8 mouse cellular contexts compared by ENCODE assay signal in the genomic region with DNA sequence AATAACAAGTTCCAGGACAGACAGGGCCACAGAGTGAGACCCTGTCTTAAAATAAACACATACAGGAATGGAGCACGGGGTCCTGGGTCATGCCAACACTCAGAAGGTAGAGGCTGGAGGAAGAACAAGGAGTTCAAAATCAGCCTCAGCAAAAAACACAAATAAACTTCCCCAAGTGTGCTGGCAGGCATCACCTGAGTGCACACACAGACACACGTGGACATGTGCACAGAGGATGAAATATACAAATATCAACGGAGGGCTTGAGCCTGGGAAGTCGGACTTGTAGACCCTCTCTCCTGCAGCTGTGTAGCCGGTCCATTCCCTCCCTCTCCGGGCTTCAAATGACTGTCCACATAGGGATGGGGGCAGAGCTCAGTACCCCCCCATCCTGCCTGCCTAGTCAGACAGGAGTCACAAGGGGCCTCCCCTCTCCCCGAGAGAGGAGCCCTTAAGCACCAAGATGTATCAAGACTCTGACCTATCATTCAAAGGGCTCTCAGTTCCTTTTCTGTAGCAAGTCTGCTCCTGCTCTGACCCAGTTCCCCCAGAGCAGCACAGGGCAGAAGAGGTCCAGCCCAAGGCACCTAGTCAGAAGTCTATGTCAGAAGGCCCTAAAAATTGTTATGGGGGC. TPM values are rescaled to one million over a fixed set of nuclear protein-coding genes. Genes with fewer than 3 reads are reported as not detected.
A peak's percentile ranks its signal among the peaks of the same experiment; 100 is the strongest.
DNase-seq lines count a peak whose midpoint lies in the region; ATAC-seq and TF ChIP-seq lines count a peak whose summit lies in the region.

No protein-coding gene starts in this region.

- H3K36me3 ChIP-seq in lung, embryonic 14.5 days (ENCODE audit: insufficient read depth) = peaks cover 5% of the 10 kb centered on the region
- H3K36me3 ChIP-seq in embryonic facial prominence, embryonic 12.5 days = peaks cover 3% of the 10 kb centered on the region
- H3K36me3 ChIP-seq in intestine, embryonic 14.5 days (ENCODE audit: control insufficient read depth, insufficient read depth, low read length) = peaks cover 4% of the 10 kb centered on the region; the same call in 1 of the 2 replicates
- H3K36me3 ChIP-seq in neural tube, embryonic 12.5 days = peaks cover under 1% of the 10 kb centered on the region

- peak overlapping the region; percentile 62 for H3K9ac ChIP-seq in lung, embryonic 14.5 days
- peak overlapping the region; percentile 62 for H3K9ac ChIP-seq in embryonic facial prominence, embryonic 12.5 days
- H3K9ac ChIP-seq in intestine, embryonic 14.5 days (ENCODE audit: low read length) = peak overlapping the region; percentile 44
- peak overlapping the region; percentile 70 for H3K9ac ChIP-seq in neural tube, embryonic 12.5 days

- peak overlapping the region; percentile 99 for H3K27ac ChIP-seq in lung, embryonic 14.5 days (ENCODE audit: low read depth)
- H3K27ac ChIP-seq in embryonic facial prominence, embryonic 12.5 days = peak overlapping the region; percentile 99
- H3K27ac ChIP-seq in intestine, embryonic 14.5 days (ENCODE audit: low read depth) = peak overlapping the region; percentile 93
- peak overlapping the region; percentile 96 for H3K27ac ChIP-seq in neural tube, embryonic 12.5 days

- no peaks in the 10 kb centered on the region for H3K27me3 ChIP-seq in lung, embryonic 14.5 days (ENCODE audit: insufficient read depth, low read length)
- no peaks in the 10 kb centered on the region for H3K27me3 ChIP-seq in embryonic facial prominence, embryonic 12.5 days
- H3K27me3 ChIP-seq in intestine, embryonic 14.5 days (replicated peaks; ENCODE audit: control insufficient read depth, insufficient read depth, low read length) = no peaks in the 10 kb centered on the region
- no peaks in the 10 kb centered on the region for H3K27me3 ChIP-seq in neural tube, embryonic 12.5 days (replicated peaks)

- peak; percentile 21 for DNase-seq in lung, embryonic 14.5 days
- DNase-seq in lung, postnatal 36 days = no peak
- DNase-seq in intestine, embryonic 14.5 days (ENCODE audit: low spot score) = no peak
- DNase-seq in frontal cortex, postnatal 36 days (ENCODE audit: low spot score in 2 of 2) = no peak
- DNase-seq in gastrocnemius, adult 8-10 months (ENCODE audit: low spot score in 2 of 2) = no peak
- no peak for DNase-seq in urinary bladder, postnatal 10 days (ENCODE audit: low spot score)

- H3K4me1 ChIP-seq in lung, embryonic 14.5 days (ENCODE audit: insufficient read depth) = peaks cover 42% of the 10 kb centered on the region
- peaks cover 67% of the 10 kb centered on the region for H3K4me1 ChIP-seq in embryonic facial prominence, embryonic 12.5 days
- H3K4me1 ChIP-seq in intestine, embryonic 14.5 days (replicated peaks; ENCODE audit: control insufficient read depth, insufficient read depth, low read length) = peaks cover 75% of the 10 kb centered on the region
- peaks cover 77% of the 10 kb centered on the region for H3K4me1 ChIP-seq in neural tube, embryonic 12.5 days

- no peak for ATAC-seq in lung, embryonic 14.5 days (ENCODE audit: insufficient read depth)
- ATAC-seq in embryonic facial prominence, embryonic 12.5 days (ENCODE audit: insufficient number of reproducible peaks, insufficient read depth, low FRiP score, low TSS enrichment) = 0 out of 2 replicates have a peak, but pooled peaks have one; percentile 0
- ATAC-seq in intestine, embryonic 14.5 days (replicated peaks; ENCODE audit: low FRiP score, low TSS enrichment, low read depth) = no peak
- no peak for ATAC-seq in neural tube, embryonic 12.5 days (ENCODE audit: low FRiP score, low read depth)

- 3% methylated on average over 7 of the region's 7 CpGs for WGBS in lung, embryonic 14.5 days
- whole genome bisulfite sequencing in embryonic facial prominence, embryonic 12.5 days = 11% methylated on average over 7 of the region's 7 CpGs
- WGBS in intestine, embryonic 14.5 days = 16% methylated on average over 7 of the region's 7 CpGs
- 22% methylated on average over 7 of the region's 7 CpGs for WGBS in neural tube, embryonic 12.5 days

- H3K4me2 ChIP-seq in lung, embryonic 14.5 days = peak overlapping the region; percentile 77
- peak overlapping the region; percentile 86 for H3K4me2 ChIP-seq in embryonic facial prominence, embryonic 12.5 days (replicated peaks)
- H3K4me2 ChIP-seq in intestine, embryonic 14.5 days (ENCODE audit: low read length) = peak overlapping the region; percentile 100
- H3K4me2 ChIP-seq in neural tube, embryonic 12.5 days (replicated peaks) = peak overlapping the region; percentile 92

- TF ChIP-seq CTCF in lung, embryonic 14.5 days (IDR thresholded peaks at IDR 0.05; ENCODE audit: low read depth) = no peak

- H3K4me3 ChIP-seq in lung, embryonic 14.5 days (ENCODE audit: low read depth, low read length) = peak overlapping the region; percentile 88
- peak overlapping the region; percentile 94 for H3K4me3 ChIP-seq in embryonic facial prominence, embryonic 12.5 days
- H3K4me3 ChIP-seq in intestine, embryonic 14.5 days (ENCODE audit: low read depth, low read length) = peak overlapping the region; percentile 25
- peak overlapping the region; percentile 32 for H3K4me3 ChIP-seq in neural tube, embryonic 12.5 days

- no peaks in the 10 kb centered on the region for H3K9me3 ChIP-seq in lung, embryonic 14.5 days (ENCODE audit: low read depth, low read length)
- no peaks in the 10 kb centered on the region for H3K9me3 ChIP-seq in embryonic facial prominence, embryonic 12.5 days
- no peaks in the 10 kb centered on the region for H3K9me3 ChIP-seq in intestine, embryonic 14.5 days (ENCODE audit: control insufficient read depth, low read length)
- no peaks in the 10 kb centered on the region for H3K9me3 ChIP-seq in neural tube, embryonic 12.5 days

RNA-seq across cellular contexts. Expression of gene Pprc1, which starts 3.3 kb away (rescaled TPM):
- 53.7 and 55.1 TPM in 2 replicates for polyA plus RNA-seq in lung, embryonic 14.5 days (2014; fragmentation: Nextera tagmentation; extraction: Ambion mirVana)
- 37.9 and 39.7 TPM in 2 replicates for polyA plus RNA-seq in embryonic facial prominence, embryonic 12.5 days (2016; fragmentation: Nextera tagmentation; extraction: Ambion mirVana)
- polyA plus RNA-seq in intestine, embryonic 14.5 days (2014; fragmentation: Nextera tagmentation; extraction: Ambion mirVana) = 48.8 and 51.0 TPM in 2 replicates
- polyA plus RNA-seq in neural tube, embryonic 12.5 days (2016; fragmentation: Nextera tagmentation; extraction: Ambion mirVana) = 25.6 and 26.2 TPM in 2 replicates
- total RNA-seq in gastrocnemius, adult 8-10 months (2022) = 10 to 100 TPM; 13.0 to 22.8 (median 14.7) TPM

RNA-seq across cellular contexts. Expression of gene Ldb1, which starts 3.6 kb away (rescaled TPM):
- polyA plus RNA-seq in lung, embryonic 14.5 days (2014; fragmentation: Nextera tagmentation; extraction: Ambion mirVana) = 86.7 and 87.7 TPM in 2 replicates
- polyA plus RNA-seq in embryonic facial prominence, embryonic 12.5 days (2016; fragmentation: Nextera tagmentation; extraction: Ambion mirVana) = 131 and 142 TPM in 2 replicates
- 65.6 and 74.6 TPM in 2 replicates for polyA plus RNA-seq in intestine, embryonic 14.5 days (2014; fragmentation: Nextera tagmentation; extraction: Ambion mirVana)
- 139 and 144 TPM in 2 replicates for polyA plus RNA-seq in neural tube, embryonic 12.5 days (2016; fragmentation: Nextera tagmentation; extraction: Ambion mirVana)
- total RNA-seq in gastrocnemius, adult 8-10 months (2022) = 10 to 100 TPM; 13.3 to 19.7 (median 17.0) TPM

RNA-seq across cellular contexts. Expression of gene Nolc1, which starts 34.2 kb away (rescaled TPM):
- 99.3 and 105 TPM in 2 replicates for polyA plus RNA-seq in lung, embryonic 14.5 days (2014; fragmentation: Nextera tagmentation; extraction: Ambion mirVana)
- 93.8 and 102 TPM in 2 replicates for polyA plus RNA-seq in embryonic facial prominence, embryonic 12.5 days (2016; fragmentation: Nextera tagmentation; extraction: Ambion mirVana)
- polyA plus RNA-seq in intestine, embryonic 14.5 days (2014; fragmentation: Nextera tagmentation; extraction: Ambion mirVana) = 109 and 110 TPM in 2 replicates
- polyA plus RNA-seq in neural tube, embryonic 12.5 days (2016; fragmentation: Nextera tagmentation; extraction: Ambion mirVana) = 81.7 and 94.9 TPM in 2 replicates
- 10 to 100 TPM; 17.4 to 21.4 (median 20.1) TPM for total RNA-seq in gastrocnemius, adult 8-10 months (2022)

RNA-seq across cellular contexts. Expression of gene Hps6, which starts 38.1 kb away (rescaled TPM):
- polyA plus RNA-seq in lung, embryonic 14.5 days (2014; fragmentation: Nextera tagmentation; extraction: Ambion mirVana) = 6.0 and 6.5 TPM in 2 replicates
- polyA plus RNA-seq in embryonic facial prominence, embryonic 12.5 days (2016; fragmentation: Nextera tagmentation; extraction: Ambion mirVana) = 6.1 and 7.2 TPM in 2 replicates
- 4.7 and 5.2 TPM in 2 replicates for polyA plus RNA-seq in intestine, embryonic 14.5 days (2014; fragmentation: Nextera tagmentation; extraction: Ambion mirVana)
- 4.3 and 5.2 TPM in 2 replicates for polyA plus RNA-seq in neural tube, embryonic 12.5 days (2016; fragmentation: Nextera tagmentation; extraction: Ambion mirVana)
- 1 to 10 TPM; 3.4 to 5.1 (median 4.1) TPM for total RNA-seq in gastrocnemius, adult 8-10 months (2022)

RNA-seq across cellular contexts. Expression of gene Armh3, which starts 43.1 kb away (rescaled TPM):
- polyA plus RNA-seq in lung, embryonic 14.5 days (2014; fragmentation: Nextera tagmentation; extraction: Ambion mirVana) = 16.0 and 17.8 TPM in 2 replicates
- polyA plus RNA-seq in embryonic facial prominence, embryonic 12.5 days (2016; fragmentation: Nextera tagmentation; extraction: Ambion mirVana) = 20.0 and 21.5 TPM in 2 replicates
- 15.0 and 16.6 TPM in 2 replicates for polyA plus RNA-seq in intestine, embryonic 14.5 days (2014; fragmentation: Nextera tagmentation; extraction: Ambion mirVana)
- 21.2 and 23.0 TPM in 2 replicates for polyA plus RNA-seq in neural tube, embryonic 12.5 days (2016; fragmentation: Nextera tagmentation; extraction: Ambion mirVana)
- total RNA-seq in gastrocnemius, adult 8-10 months (2022) = 10 to 100 TPM; 11.2 to 12.5 (median 12.1) TPM

Comparison
In these comparisons a context has a peak if more than half of its experiments do, and no peak if none do; other contexts are left out.
1. H3K4me3 ChIP-seq: peak in every context shown above with its lines; median percentile 94 in embryonic facial prominence, embryonic 12.5 days; 88 in lung, embryonic 14.5 days; 32 in neural tube, embryonic 12.5 days; 25 in intestine, embryonic 14.5 days.